Mouse (Mus musculus) monocyte, adult 2 months (primary cell): ENCODE measurements at regions not wholly inside any gene's neighbourhood (a gene's known extent, or its start where the extent isn't known, plus 50 kb on each side); places are given as distances from the start of the nearest gene placed in this dataset.
"Not testable (repeated sequence)": the region's sequence is repeated elsewhere in the genome, so short reads cannot be mapped to it uniquely, and the experiment has no call there.

Experiments
- DNase-seq, 2 experiments: peaks; one replicate each; pipeline ENCODE4 v3.0.0; 2022; ENCODE audit warnings: low spot score in 2 of 2, low read depth in 1 of 2

- no peak for DNase-seq
Measured at GRCm38 (mm10) chr11:111929366-111929765, 852.7 kb upstream of the Sox9 start.

GRCm38 (mm10) chr11:111932052-111932451 is 850.0 kb upstream of the Sox9 start:
- DNase-seq = no peak

- no peak for DNase-seq
Measured at GRCm38 (mm10) chr11:111944282-111944681, 837.7 kb upstream of the Sox9 start.

GRCm38 (mm10) chr11:111945806-111946205 is 836.2 kb upstream of the Sox9 start:
- no peak for DNase-seq

- no peak for DNase-seq
Measured at GRCm38 (mm10) chr11:111947671-111948070, 834.4 kb upstream of the Sox9 start.

GRCm38 (mm10) chr11:111953421-111953820 is 828.6 kb upstream of the Sox9 start:
- DNase-seq = no peak

GRCm38 (mm10) chr11:111957721-111958287 is 824.2 kb upstream of the Sox9 start:
- DNase-seq = no peak

- no peak for DNase-seq
Measured at GRCm38 (mm10) chr11:111961047-111961837, 820.8 kb upstream of the Sox9 start.

GRCm38 (mm10) chr11:111961846-111962245 is 820.2 kb upstream of the Sox9 start:
- no peak for DNase-seq

GRCm38 (mm10) chr11:111964066-111964465 is 818.0 kb upstream of the Sox9 start:
- no peak for DNase-seq

GRCm38 (mm10) chr11:111966401-111966800 is 815.6 kb upstream of the Sox9 start:
- no peak for DNase-seq

- DNase-seq = no peak
Measured at GRCm38 (mm10) chr11:111971001-111971400, 811.0 kb upstream of the Sox9 start.

GRCm38 (mm10) chr11:111978667-111979066 is 803.4 kb upstream of the Sox9 start:
- DNase-seq = no peak

GRCm38 (mm10) chr11:111996395-111996794 is 785.6 kb upstream of the Sox9 start:
- no peak for DNase-seq

- DNase-seq = not testable (repeated sequence)
Measured at GRCm38 (mm10) chr11:112010848-112011247, 771.2 kb upstream of the Sox9 start.

GRCm38 (mm10) chr11:112017906-112018305 is 764.1 kb upstream of the Sox9 start:
- no peak for DNase-seq

- DNase-seq = no peak
Measured at GRCm38 (mm10) chr11:112028031-112028430, 754.0 kb upstream of the Sox9 start.

- DNase-seq = no peak
Measured at GRCm38 (mm10) chr11:112038741-112039140, 743.3 kb upstream of the Sox9 start.

GRCm38 (mm10) chr11:112044455-112044854 is 737.6 kb upstream of the Sox9 start:
- no peak for DNase-seq

GRCm38 (mm10) chr11:112045353-112045752 is 736.7 kb upstream of the Sox9 start:
- DNase-seq = no peak

- no peak for DNase-seq
Measured at GRCm38 (mm10) chr11:112050362-112050761, 731.7 kb upstream of the Sox9 start.

GRCm38 (mm10) chr11:112055591-112055990 is 726.4 kb upstream of the Sox9 start:
- DNase-seq = no peak

- no peak for DNase-seq
Measured at GRCm38 (mm10) chr11:112067176-112067575, 714.8 kb upstream of the Sox9 start.
